Mouse (Mus musculus) liver, embryonic 14.5 days (tissue): ENCODE results near the gene Nt5c2. TPM values are rescaled to one million over a fixed set of nuclear protein-coding genes. Genes with fewer than 3 reads are reported as not detected.
"Not testable (repeated sequence)": the region's sequence is repeated elsewhere in the genome, so short reads cannot be mapped to it uniquely, and the experiment has no call there.

Experiments
- ATAC-seq: fragments of 200-750 bp; cut with Nextera tagmentation; 2 replicates; pipeline ENCODE4 v1.8.0; 2017; ENCODE audit warnings: moderate number of reproducible peaks, mild to moderate bottlenecking, moderate library complexity; ENCODE audit not compliant: insufficient read depth
- DNase-seq, 3 experiments: peaks; one replicate each; pipeline ENCODE4 v3.0.0-alpha.2; 2012 to 2013; ENCODE audit warnings: low read depth in 3 of 3, low spot score in 3 of 3
- H3K27ac ChIP-seq: fragments of 300-500 bp; sonication (generic); 2 replicates; pipeline ENCODE4 v1.5.1; 2014; ENCODE audit warnings: moderate library complexity, mild to moderate bottlenecking, control low read depth, inconsistent platforms
- H3K27me3 ChIP-seq: fragments of 300-500 bp; sonication (generic); 2 replicates; pipeline ENCODE4 v1.6.1; 2014; ENCODE audit warnings: mild to moderate bottlenecking, low read length, moderate library complexity; ENCODE audit not compliant: control insufficient read depth, insufficient read depth
- H3K36me3 ChIP-seq: fragments of 300-500 bp; sonication (generic); replicated peaks from 2 replicates; pipeline ENCODE4 v1.6.1; 2014; ENCODE audit warnings: low read depth; ENCODE audit not compliant: control insufficient read depth, insufficient read depth
- H3K4me1 ChIP-seq, 2 experiments: fragments of 200-500 bp in 1 of 2; fragments of 300-500 bp in 1 of 2; sonication (generic) in 1 of 2; replicated peaks; 2 replicates each; pipeline ENCODE4 v1.6.1; 2012 to 2014; ENCODE audit warnings: antibody characterized with exemption in 1 of 2, inconsistent platforms in 1 of 2, low read length in 1 of 2; ENCODE audit not compliant: control insufficient read depth in 2 of 2, insufficient read depth in 2 of 2
- H3K4me2 ChIP-seq: fragments of 300-500 bp; sonication (generic); 2 replicates; pipeline ENCODE4 v1.6.1; 2014; ENCODE audit warnings: low read depth, mild to moderate bottlenecking, control low read depth, moderate library complexity
- H3K4me3 ChIP-seq, 2 experiments: fragments of 200-500 bp in 1 of 2; fragments of 300-500 bp in 1 of 2; sonication (generic) in 1 of 2; 2 replicates each; pipeline ENCODE4 v1.5.1; 2012 to 2014; ENCODE audit warnings: low read depth in 2 of 2, low read length in 2 of 2, mild to moderate bottlenecking in 2 of 2, control low read depth in 1 of 2, inconsistent platforms in 1 of 2, moderate library complexity in 1 of 2; ENCODE audit not compliant: insufficient read depth in 1 of 2
- H3K9ac ChIP-seq: fragments of 300-500 bp; sonication (generic); replicated peaks from 2 replicates; pipeline ENCODE4 v1.6.1; 2014; ENCODE audit warnings: mild to moderate bottlenecking, control low read depth, moderate library complexity
- H3K9me3 ChIP-seq: fragments of 300-500 bp; sonication (generic); 2 replicates; pipeline ENCODE4 v1.6.1; 2016; ENCODE audit warnings: low read length, mixed read lengths; ENCODE audit not compliant: control insufficient read depth
- CTCF ChIP-seq: IDR thresholded peaks from 2 replicates; pipeline ENCODE4 v1.5.1; 2016; ENCODE audit warnings: antibody characterized with exemption, low read depth, control low read depth
- EP300 ChIP-seq: IDR thresholded peaks from 2 replicates; pipeline ENCODE4 v1.6.1; 2016; ENCODE audit warnings: antibody characterized with exemption, low read depth
- WGBS: fragments of 180-500 bp; shearing (Covaris S2); extraction: QIAGEN DNeasy Blood & Tissue Kit; methylation state at CpG from one replicate; pipeline ENCODE4 v1.1.7; 2014; ENCODE audit not compliant: insufficient replicate concordance; 5-methylcytosine and 5-hydroxymethylcytosine counted together
- polyA plus RNA-seq, 2 experiments: library from polyadenylated mRNA; depleted of rRNA in 1 of 2; stranded (reverse) in 1 of 2; unstranded in 1 of 2; fragments of >200 nt; fragmentation: Nextera tagmentation in 1 of 2; extraction: Ambion mirVana in 1 of 2; gene quantifications; 2 replicates each; pipeline versions ENCODE4 v1.2.1 to v1.2.3; 2012 to 2014

The Nt5c2 gene
- polyA plus RNA-seq, 2 experiments = 14.9 to 45.0 TPM

GRCm38 (mm10) chr19:46979781-46980105, 35.2 kb downstream of the Nt5c2 start:
- 62% methylated on average over 3 of the region's 3 CpGs for WGBS
- no peaks in the 10 kb centered on the region for H3K9me3 ChIP-seq
- ATAC-seq = no peak
- no peaks in the 10 kb centered on the region for H3K27me3 ChIP-seq
- H3K27ac ChIP-seq = no peak overlapping the region
- DNase-seq = no peak
- peaks cover 17 to 36% of the 10 kb centered on the region in 2 experiments for H3K4me1 ChIP-seq
- no peak overlapping the region for H3K4me2 ChIP-seq
- TF ChIP-seq EP300 = no peak
- no peak for TF ChIP-seq CTCF
- no peak overlapping the region for H3K4me3 ChIP-seq
- no peaks in the 10 kb centered on the region for H3K36me3 ChIP-seq
- no peak overlapping the region for H3K9ac ChIP-seq

- 50% methylated on average over 17 of the region's 17 CpGs for WGBS
- no peaks in the 10 kb centered on the region for H3K9me3 ChIP-seq
- H3K4me3 ChIP-seq = no peak overlapping the region
- no peaks in the 10 kb centered on the region for H3K27me3 ChIP-seq
- no peak overlapping the region for H3K27ac ChIP-seq
- DNase-seq = no peak
- no peak overlapping the region for H3K4me2 ChIP-seq
- no peak overlapping the region for H3K9ac ChIP-seq
- no peaks in the 10 kb centered on the region for H3K36me3 ChIP-seq
- no peak for ATAC-seq
- TF ChIP-seq EP300 = no peak
- TF ChIP-seq CTCF = peak; percentile 33; the same call in 1 of the 2 replicates
- peaks cover 14 to 31% of the 10 kb centered on the region in 2 experiments for H3K4me1 ChIP-seq
These were observed 35.8 kb downstream of the Nt5c2 start for GRCm38 (mm10) chr19:46978920-46979780.

- H3K4me1 ChIP-seq = peaks cover 8 to 22% of the 10 kb centered on the region in 2 experiments; a peak in 3 of 4 replicates
- H3K27ac ChIP-seq, H3K9me3 ChIP-seq, H3K36me3 ChIP-seq, ATAC-seq, H3K4me3 ChIP-seq, H3K27me3 ChIP-seq, H3K4me2 ChIP-seq, DNase-seq, H3K9ac ChIP-seq: not testable (repeated sequence)
- WGBS = 76% methylated on average over 3 of the region's 3 CpGs
These were observed 36.9 kb downstream of the Nt5c2 start for GRCm38 (mm10) chr19:46978069-46978468.

GRCm38 (mm10) chr19:46977460-46977859, 37.5 kb downstream of the Nt5c2 start:
- 59% methylated on average over 6 of the region's 6 CpGs for WGBS
- Histone ChIP-seq H3K4me3 (no peak overlapping the region), H3K9me3 (no peaks in the 10 kb centered on the region), H3K4me2 (no peak overlapping the region), H3K9ac (no peak overlapping the region), H3K36me3 (no peaks in the 10 kb centered on the region), H3K27me3 (no peaks in the 10 kb centered on the region), H3K4me1 (peaks cover 5 to 20% of the 10 kb centered on the region in 2 experiments; a peak in 3 of 4 replicates), H3K27ac (no peak overlapping the region)
- DNase-seq = no peak
- TF ChIP-seq CTCF (no peak), EP300 (no peak)
- no peak for ATAC-seq

GRCm38 (mm10) chr19:46976743-46977142, 38.2 kb downstream of the Nt5c2 start:
- Histone ChIP-seq H3K9ac (no peak overlapping the region), H3K27me3 (no peaks in the 10 kb centered on the region), H3K4me1 (peaks cover 5 to 18% of the 10 kb centered on the region in 2 experiments; a peak in 2 of 4 replicates), H3K36me3 (no peaks in the 10 kb centered on the region), H3K4me3 (no peak overlapping the region), H3K4me2 (no peak overlapping the region), H3K9me3 (no peaks in the 10 kb centered on the region), H3K27ac (no peak overlapping the region)
- WGBS = 46% methylated on average over 2 of the region's 2 CpGs
- TF ChIP-seq EP300 (no peak), CTCF (no peak)
- ATAC-seq = no peak
- DNase-seq = no peak
